Mouse (Mus musculus): ENCODE measurements around the gene Paqr8.

The Paqr8 gene

GRCm38 (mm10) chr1:20890404-20890921, at the start of gene Paqr8:
Gene Paqr8, plus strand, starts transcription at chr1:20890606.
- DNase-seq: peak; percentile 81

GRCm38 (mm10) chr1:20856924-20857902, 33.2 kb upstream of the Paqr8 start:
- DNase-seq: no peak

GRCm38 (mm10) chr1:20860775-20861174, 29.6 kb upstream of the Paqr8 start:
- DNase-seq: no peak

GRCm38 (mm10) chr1:20861865-20862264, 28.5 kb upstream of the Paqr8 start:
- DNase-seq: no peak

- no peak for DNase-seq
Measured at GRCm38 (mm10) chr1:20863452-20864172, 26.8 kb upstream of the Paqr8 start.

- DNase-seq: no peak
Measured at GRCm38 (mm10) chr1:20867241-20867902, 23.0 kb upstream of the Paqr8 start.

GRCm38 (mm10) chr1:20868036-20868435, 22.4 kb upstream of the Paqr8 start:
- no peak for DNase-seq

- DNase-seq: no peak
Measured at GRCm38 (mm10) chr1:20870887-20871286, 19.5 kb upstream of the Paqr8 start.

- no peak for DNase-seq
Measured at GRCm38 (mm10) chr1:20872496-20872895, 17.9 kb upstream of the Paqr8 start.

- no peak for DNase-seq
Measured at GRCm38 (mm10) chr1:20874061-20874460, 16.3 kb upstream of the Paqr8 start.

GRCm38 (mm10) chr1:20877355-20877754, 13.1 kb upstream of the Paqr8 start:
- no peak for DNase-seq

- DNase-seq: no peak
Measured at GRCm38 (mm10) chr1:20879361-20879760, 11.0 kb upstream of the Paqr8 start.

GRCm38 (mm10) chr1:20883079-20883478, 7.3 kb upstream of the Paqr8 start:
- no peak for DNase-seq

GRCm38 (mm10) chr1:20889677-20890403, 566 bp upstream of the Paqr8 start:
- DNase-seq: no peak

- peak; percentile 69 for DNase-seq
Measured at GRCm38 (mm10) chr1:20890941-20891399, 564 bp downstream of the Paqr8 start.

GRCm38 (mm10) chr1:20893059-20893458, 2.7 kb downstream of the Paqr8 start:
- no peak for DNase-seq

GRCm38 (mm10) chr1:20898391-20898790, 8.0 kb downstream of the Paqr8 start:
- DNase-seq: no peak

GRCm38 (mm10) chr1:20900336-20900735, 9.9 kb downstream of the Paqr8 start:
- DNase-seq: no peak

- no peak for DNase-seq
Measured at GRCm38 (mm10) chr1:20905501-20906127, 15.2 kb downstream of the Paqr8 start.

- DNase-seq: peak; percentile 66
Measured at GRCm38 (mm10) chr1:20906128-20906515, 15.7 kb downstream of the Paqr8 start.

- DNase-seq: no peak
Measured at GRCm38 (mm10) chr1:20908541-20908940, 18.1 kb downstream of the Paqr8 start.

GRCm38 (mm10) chr1:20912115-20912514, 21.7 kb downstream of the Paqr8 start:
- no peak for DNase-seq

Measured in right cerebral cortex, postnatal 4 days (tissue).